Mouse (Mus musculus) liver, embryonic 11.5 days (tissue): ENCODE measurements around the gene H1foo. TPM values are rescaled to one million over a fixed set of nuclear protein-coding genes. Genes with fewer than 3 reads are reported as not detected.

Source experiments
- ATAC-seq: fragments of 200-750 bp; cut with Nextera tagmentation; replicated peaks from 2 replicates; pipeline ENCODE4 v1.8.0; 2017; ENCODE audit warnings: moderate number of reproducible peaks, mild to moderate bottlenecking, moderate TSS enrichment, moderate library complexity; ENCODE audit not compliant: low FRiP score
- DNase-seq: peaks from one replicate; pipeline ENCODE4 v3.0.0-alpha.2; 2017; ENCODE audit warnings: low spot score
- H3K27ac ChIP-seq: fragments of 300-500 bp; sonication (generic); 2 replicates; pipeline ENCODE4 v1.5.1; 2014; ENCODE audit warnings: mild to moderate bottlenecking, low read depth, low read length, control low read depth
- H3K27me3 ChIP-seq: fragments of 300-500 bp; sonication (generic); replicated peaks from 2 replicates; pipeline ENCODE4 v1.6.1; 2014; ENCODE audit warnings: low read length, mixed read lengths; ENCODE audit not compliant: control insufficient read depth, insufficient read depth
- H3K36me3 ChIP-seq: fragments of 300-500 bp; sonication (generic); 2 replicates; pipeline ENCODE4 v1.6.1; 2014; ENCODE audit warnings: mild to moderate bottlenecking, low read length, moderate library complexity, mixed read lengths; ENCODE audit not compliant: control insufficient read depth, insufficient read depth
- H3K4me1 ChIP-seq: fragments of 300-500 bp; sonication (generic); replicated peaks from 2 replicates; pipeline ENCODE4 v1.6.1; 2014; ENCODE audit warnings: low read length, mixed read lengths; ENCODE audit not compliant: control insufficient read depth, insufficient read depth
- H3K4me2 ChIP-seq: fragments of 300-500 bp; sonication (generic); 2 replicates; pipeline ENCODE4 v1.6.1; 2014; ENCODE audit warnings: mild to moderate bottlenecking, control low read depth, moderate library complexity
- H3K4me3 ChIP-seq: fragments of 300-500 bp; sonication (generic); 2 replicates; pipeline ENCODE4 v1.5.1; 2014; ENCODE audit warnings: low read depth, low read length, control low read depth
- H3K9ac ChIP-seq: fragments of 300-500 bp; sonication (generic); 2 replicates; pipeline ENCODE4 v1.6.1; 2014; ENCODE audit warnings: low read depth, low read length, control low read depth
- H3K9me3 ChIP-seq: fragments of 300-500 bp; sonication (generic); 2 replicates; pipeline ENCODE4 v1.6.1; 2016; ENCODE audit warnings: low read length, inconsistent platforms, mixed read lengths; ENCODE audit not compliant: control insufficient read depth
- WGBS: fragments of 180-500 bp; shearing (Covaris S2); extraction: QIAGEN DNeasy Blood & Tissue Kit; methylation state at CpG from one replicate; pipeline ENCODE4 v1.1.7; 2014; 5-methylcytosine and 5-hydroxymethylcytosine counted together
- polyA plus RNA-seq: library from polyadenylated mRNA; unstranded; fragments of >200 nt; fragmentation: Nextera tagmentation; extraction: Ambion mirVana; gene quantifications from 2 replicates; pipeline ENCODE4 v1.2.1, GENCODE M21; 2014

Gene H1foo
- polyA plus RNA-seq, 1 experiment from 2014 or later: not detected

GRCm38 (mm10) chr6:115954506-115955074, 9.9 kb downstream of the H1foo start:
- Histone ChIP-seq H3K27me3 (no peaks in the 10 kb centered on the region), H3K36me3 (peaks cover 3% of the 10 kb centered on the region; the same call in 1 of the 2 replicates), H3K4me2 (no peak overlapping the region), H3K9ac (no peak overlapping the region), H3K4me3 (no peak overlapping the region), H3K27ac (no peak overlapping the region), H3K9me3 (no peaks in the 10 kb centered on the region), H3K4me1 (peaks cover 9% of the 10 kb centered on the region)
- whole genome bisulfite sequencing: 83% methylated on average over 9 of the region's 9 CpGs
- ATAC-seq (no peak), DNase-seq (no peak)

GRCm38 (mm10) chr6:115955169-115955568, 10.4 kb downstream of the H1foo start:
- Histone ChIP-seq H3K27me3 (no peaks in the 10 kb centered on the region), H3K27ac (no peak overlapping the region), H3K36me3 (peaks cover 3% of the 10 kb centered on the region; the same call in 1 of the 2 replicates), H3K9me3 (no peaks in the 10 kb centered on the region), H3K4me1 (peaks cover 9% of the 10 kb centered on the region), H3K9ac (no peak overlapping the region), H3K4me3 (no peak overlapping the region), H3K4me2 (no peak overlapping the region)
- DNase-seq (no peak), ATAC-seq (no peak)
- WGBS: 87% methylated on average over 4 of the region's 4 CpGs

GRCm38 (mm10) chr6:115955664-115956063, 10.9 kb downstream of the H1foo start:
- Histone ChIP-seq H3K4me2 (no peak overlapping the region), H3K4me3 (no peak overlapping the region), H3K9ac (no peak overlapping the region), H3K36me3 (peaks cover 3% of the 10 kb centered on the region; the same call in 1 of the 2 replicates), H3K27me3 (no peaks in the 10 kb centered on the region), H3K4me1 (peaks cover 9% of the 10 kb centered on the region), H3K9me3 (no peaks in the 10 kb centered on the region), H3K27ac (no peak overlapping the region)
- ATAC-seq: no peak
- no peak for DNase-seq
- 85% methylated on average over 11 of the region's 11 CpGs for WGBS

GRCm38 (mm10) chr6:115956418-115956921, 11.7 kb downstream of the H1foo start:
- no peak overlapping the region for H3K9ac ChIP-seq
- H3K4me3 ChIP-seq: no peak overlapping the region
- H3K27ac ChIP-seq: no peak overlapping the region
- H3K36me3 ChIP-seq: peaks cover 3% of the 10 kb centered on the region; the same call in 1 of the 2 replicates
- no peak overlapping the region for H3K4me2 ChIP-seq
- no peak for DNase-seq
- ATAC-seq: no peak
- H3K27me3 ChIP-seq: no peaks in the 10 kb centered on the region
- peaks cover 9% of the 10 kb centered on the region for H3K4me1 ChIP-seq
- H3K9me3 ChIP-seq: no peaks in the 10 kb centered on the region
- 84% methylated on average over 13 of the region's 13 CpGs for WGBS

GRCm38 (mm10) chr6:115956922-115957601, 12.3 kb downstream of the H1foo start:
- no peak overlapping the region for H3K27ac ChIP-seq

GRCm38 (mm10) chr6:115957681-115958080, 12.9 kb downstream of the H1foo start:
- no peak overlapping the region for H3K9ac ChIP-seq
- H3K4me3 ChIP-seq: no peak overlapping the region
- H3K4me2 ChIP-seq: no peak overlapping the region
- DNase-seq (no peak), ATAC-seq (no peak)
- no peaks in the 10 kb centered on the region for H3K9me3 ChIP-seq
- no peaks in the 10 kb centered on the region for H3K27me3 ChIP-seq
- no peak overlapping the region for H3K27ac ChIP-seq
- H3K36me3 ChIP-seq: peaks cover 3% of the 10 kb centered on the region; the same call in 1 of the 2 replicates
- H3K4me1 ChIP-seq: peaks cover 9% of the 10 kb centered on the region
- 63% methylated on average over 6 of the region's 6 CpGs for WGBS

More at GRCm38 (mm10) chr6:115956922-115957601, 12.3 kb downstream of the H1foo start:
- H3K4me2 ChIP-seq: no peak overlapping the region
- no peak for ATAC-seq
- peaks cover 9% of the 10 kb centered on the region for H3K4me1 ChIP-seq
- peaks cover 3% of the 10 kb centered on the region; the same call in 1 of the 2 replicates for H3K36me3 ChIP-seq
- WGBS: 63% methylated on average over 16 of the region's 16 CpGs
- no peaks in the 10 kb centered on the region for H3K27me3 ChIP-seq
- H3K4me3 ChIP-seq: no peak overlapping the region
- H3K9me3 ChIP-seq: no peaks in the 10 kb centered on the region
- DNase-seq: no peak
- no peak overlapping the region for H3K9ac ChIP-seq

- ATAC-seq (no peak), DNase-seq (no peak)
- Histone ChIP-seq H3K9ac (no peak overlapping the region), H3K27me3 (no peaks in the 10 kb centered on the region), H3K36me3 (peaks cover 3% of the 10 kb centered on the region; the same call in 1 of the 2 replicates), H3K4me2 (no peak overlapping the region), H3K4me3 (no peak overlapping the region), H3K27ac (no peak overlapping the region), H3K9me3 (no peaks in the 10 kb centered on the region), H3K4me1 (peaks cover 9% of the 10 kb centered on the region)
- WGBS: 85% methylated on average over 9 of the region's 9 CpGs
These were observed 13.7 kb downstream of the H1foo start for GRCm38 (mm10) chr6:115958445-115958844.

GRCm38 (mm10) chr6:115959151-115959691, 14.5 kb downstream of the H1foo start:
- 77% methylated on average over 7 of the region's 7 CpGs for WGBS
- Histone ChIP-seq H3K4me1 (peaks cover 9% of the 10 kb centered on the region), H3K9ac (no peak overlapping the region), H3K27ac (no peak overlapping the region), H3K9me3 (no peaks in the 10 kb centered on the region), H3K4me3 (no peak overlapping the region), H3K36me3 (peaks cover 3% of the 10 kb centered on the region; the same call in 1 of the 2 replicates), H3K4me2 (no peak overlapping the region), H3K27me3 (no peaks in the 10 kb centered on the region)
- ATAC-seq (no peak), DNase-seq (no peak)
